Mouse (Mus musculus): Measurements from ENCODE around the gene Coro1b.
"Not testable (repeated sequence)": the region's sequence is repeated elsewhere in the genome, so short reads cannot be mapped to it uniquely, and the experiment has no call there.

Coro1b gene

GRCm38 (mm10) chr19:4120496-4120895 lies 27.9 kb upstream of the Coro1b start:
- DNase-seq (ENCODE audit: low spot score in 2 of 2) = peak in 1 of 2 experiments; percentile 31

DNA sequence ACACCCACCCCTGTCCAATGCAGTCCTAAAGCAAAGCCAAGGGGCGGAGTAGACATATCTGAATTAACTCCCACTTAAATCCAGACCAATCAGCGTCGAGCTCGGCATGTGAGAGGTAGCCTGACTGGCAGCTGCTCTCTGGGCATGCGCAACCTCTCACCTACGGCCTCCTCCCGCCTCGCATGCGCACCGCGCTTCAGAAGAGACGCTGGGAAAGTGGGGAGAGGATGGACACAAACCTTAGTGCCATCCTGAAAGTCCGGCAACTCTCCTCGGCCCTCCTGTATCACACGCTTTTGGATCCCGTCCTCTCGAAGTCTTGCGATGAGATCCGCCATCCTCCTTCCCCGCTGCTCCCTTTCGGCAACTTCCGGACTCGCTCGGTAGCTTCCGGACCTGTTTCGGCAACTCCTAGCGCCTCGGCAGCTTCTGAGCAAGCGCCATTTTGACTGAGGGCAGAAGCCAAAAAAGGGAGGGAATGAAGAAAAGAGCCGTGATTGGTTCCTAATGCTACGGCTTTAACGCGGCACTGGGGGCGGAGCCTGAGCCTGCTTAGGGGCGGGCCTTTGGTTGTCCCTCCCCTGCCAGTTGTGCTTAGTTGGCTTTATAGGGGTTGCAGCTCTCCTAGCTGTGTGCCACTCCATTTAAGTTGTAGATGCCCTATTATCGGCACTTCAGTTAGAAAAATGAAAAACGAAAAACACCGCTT lies 27.2 kb upstream of the Coro1b start:
- peak; percentile 98 to 99 for DNase-seq (ENCODE audit: low spot score in 2 of 2)

- DNase-seq (ENCODE audit: low spot score in 2 of 2) = not testable (repeated sequence)
Observed at GRCm38 (mm10) chr19:4121896-4122295, 26.5 kb upstream of the Coro1b start.

DNA sequence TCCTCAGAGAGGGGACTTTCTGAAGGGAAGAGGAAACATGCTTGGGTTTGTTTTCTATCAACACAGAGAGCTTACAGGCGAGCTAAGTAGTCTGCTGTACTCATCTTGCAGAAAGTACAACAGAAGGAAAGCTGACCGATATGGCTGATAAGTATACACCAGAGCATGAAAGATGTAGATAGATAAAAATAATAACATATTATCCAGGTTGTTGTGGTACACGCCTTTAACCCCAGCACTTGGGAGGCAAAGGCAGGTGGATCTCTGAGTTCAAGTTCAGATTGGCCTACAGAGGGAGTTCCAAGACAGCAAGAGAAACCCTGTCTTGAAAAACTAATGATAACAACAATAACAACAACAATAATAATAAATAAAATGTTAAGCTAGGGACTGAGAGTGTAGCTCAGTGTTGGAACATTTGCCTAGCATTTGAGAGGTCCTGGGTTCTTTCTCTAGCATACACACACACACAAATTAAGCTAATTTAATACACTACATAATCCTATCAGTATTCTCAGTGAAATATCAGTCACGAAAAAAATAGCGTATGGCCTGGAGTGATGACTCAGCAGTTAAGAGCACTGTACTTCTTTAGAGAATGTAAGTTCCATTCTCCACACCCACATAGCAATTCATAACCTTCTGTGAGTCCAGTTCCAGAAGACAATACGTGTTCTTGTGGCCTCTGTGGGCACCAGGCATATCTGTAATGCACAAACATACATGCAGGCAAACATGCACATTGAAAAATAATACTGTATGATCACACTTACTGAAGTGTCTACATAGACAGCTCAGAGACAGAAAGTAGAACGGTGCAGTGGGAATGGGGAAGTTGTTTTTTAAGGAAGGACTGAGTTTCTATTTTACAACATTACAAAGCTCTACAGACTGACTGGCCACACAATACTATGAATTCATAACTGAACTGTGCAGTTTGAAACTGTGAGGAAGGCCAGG lies 25.7 kb upstream of the Coro1b start:
- no peak for DNase-seq (ENCODE audit: low spot score in 2 of 2)

DNA sequence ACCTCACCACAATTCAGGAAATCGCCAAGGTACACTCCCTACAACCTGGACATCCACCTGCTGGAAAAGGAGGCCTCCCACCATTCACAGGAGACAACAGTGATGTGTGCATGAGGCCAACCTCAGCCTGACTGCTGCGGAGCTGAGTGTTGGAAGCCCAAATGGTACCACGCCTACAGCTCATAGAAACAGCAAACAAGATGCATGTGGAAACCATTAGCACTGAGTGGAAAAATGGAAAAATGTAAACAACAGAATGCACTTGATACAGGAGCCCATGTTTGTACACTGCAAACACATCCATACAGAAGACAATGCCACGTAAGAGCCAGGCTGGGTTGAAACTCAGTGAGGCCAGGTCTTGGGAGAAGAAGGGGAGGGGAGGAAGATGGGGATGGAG lies 24.0 kb upstream of the Coro1b start:
- DNase-seq (ENCODE audit: low spot score in 2 of 2) = no peak

GRCm38 (mm10) chr19:4125268-4125667 lies 23.2 kb upstream of the Coro1b start:
- peak in 1 of 2 experiments; percentile 45 for DNase-seq (ENCODE audit: low spot score in 2 of 2)

GRCm38 (mm10) chr19:4125741-4126696 lies 22.4 kb upstream of the Coro1b start, which contains the start of gene Aip:
TSS of gene Aip (minus strand) at chr19:4125858.
- DNase-seq (ENCODE audit: low spot score in 2 of 2) = peak; percentile 99

GRCm38 (mm10) chr19:4126759-4127495 lies 21.5 kb upstream of the Coro1b start:
- no peak for DNase-seq (ENCODE audit: low spot score in 2 of 2)

GRCm38 (mm10) chr19:4129462-4129861 lies 19.0 kb upstream of the Coro1b start:
- no peak for DNase-seq (ENCODE audit: low spot score in 2 of 2)

DNA sequence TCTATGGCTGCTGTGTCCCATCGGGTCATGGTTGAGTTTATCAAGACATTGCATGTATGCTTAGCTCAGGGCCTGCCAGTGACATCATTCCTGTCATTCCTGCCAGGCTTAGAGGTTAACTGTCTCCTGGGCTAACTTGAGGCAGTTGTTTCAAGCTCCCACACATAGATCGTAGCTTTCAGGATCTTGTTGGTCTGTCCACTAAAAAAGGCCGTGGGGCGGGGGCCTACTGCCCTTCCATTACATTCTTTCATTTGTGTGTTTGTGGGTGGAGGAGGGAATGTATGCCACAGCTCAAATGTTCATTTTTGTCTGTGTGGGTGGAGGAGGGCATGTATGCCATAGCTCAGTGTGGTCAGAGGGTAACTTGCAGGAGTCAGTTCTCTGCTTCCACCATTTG lies 18.3 kb upstream of the Coro1b start:
- DNase-seq (ENCODE audit: low spot score in 2 of 2) = no peak

- no peak for DNase-seq (ENCODE audit: low spot score in 2 of 2)
Observed at GRCm38 (mm10) chr19:4131075-4131474, 17.3 kb upstream of the Coro1b start.

GRCm38 (mm10) chr19:4131768-4132167 lies 16.7 kb upstream of the Coro1b start:
- DNase-seq (ENCODE audit: low spot score in 2 of 2) = no peak

DNA sequence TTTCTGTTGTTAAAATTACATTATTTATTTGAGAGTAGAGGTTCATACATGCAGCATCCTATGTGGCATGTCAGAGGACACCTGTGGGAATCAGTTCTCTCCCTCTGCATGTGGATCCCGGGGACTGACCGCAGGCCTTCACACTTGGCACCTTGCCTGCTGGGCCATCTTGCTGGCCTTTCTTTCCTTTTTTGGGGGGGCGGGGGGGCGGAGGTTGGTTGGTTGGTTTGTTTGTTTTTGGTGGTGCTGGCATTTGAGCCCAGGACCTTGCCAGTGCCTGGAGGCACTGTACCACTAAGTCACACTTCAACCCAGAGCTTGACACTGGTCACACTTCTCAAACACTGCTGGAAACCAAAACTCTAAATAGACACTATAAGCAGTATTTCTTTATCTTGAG lies 14.1 kb upstream of the Coro1b start:
- no peak for DNase-seq (ENCODE audit: low spot score in 2 of 2)

- not testable (repeated sequence) for DNase-seq (ENCODE audit: low spot score in 2 of 2)
Observed at GRCm38 (mm10) chr19:4135229-4135962, 13.0 kb upstream of the Coro1b start.

DNA sequence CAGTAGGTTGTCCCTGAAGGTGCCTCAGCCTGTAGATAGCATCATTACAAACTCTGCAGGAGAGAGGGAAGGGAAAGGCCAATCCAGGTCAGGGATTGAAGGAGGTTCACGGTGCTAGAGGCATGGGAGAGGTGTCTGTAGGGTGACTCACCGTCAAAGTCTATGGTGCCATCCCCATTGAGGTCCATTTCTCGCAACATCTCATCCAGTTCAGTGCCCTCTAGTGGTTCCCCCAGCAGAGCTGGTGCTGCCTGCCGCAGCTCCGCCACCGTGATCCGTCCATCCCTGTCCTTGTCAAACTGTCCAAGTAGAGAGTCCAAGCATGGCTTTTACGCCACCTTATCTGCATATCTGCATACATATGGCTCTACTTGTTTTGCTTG lies 12.5 kb upstream of the Coro1b start:
- not testable (repeated sequence) for DNase-seq (ENCODE audit: low spot score in 2 of 2)

- DNase-seq (ENCODE audit: low spot score in 2 of 2) = no peak
Observed at GRCm38 (mm10) chr19:4136463-4136862, 12.0 kb upstream of the Coro1b start.

DNA sequence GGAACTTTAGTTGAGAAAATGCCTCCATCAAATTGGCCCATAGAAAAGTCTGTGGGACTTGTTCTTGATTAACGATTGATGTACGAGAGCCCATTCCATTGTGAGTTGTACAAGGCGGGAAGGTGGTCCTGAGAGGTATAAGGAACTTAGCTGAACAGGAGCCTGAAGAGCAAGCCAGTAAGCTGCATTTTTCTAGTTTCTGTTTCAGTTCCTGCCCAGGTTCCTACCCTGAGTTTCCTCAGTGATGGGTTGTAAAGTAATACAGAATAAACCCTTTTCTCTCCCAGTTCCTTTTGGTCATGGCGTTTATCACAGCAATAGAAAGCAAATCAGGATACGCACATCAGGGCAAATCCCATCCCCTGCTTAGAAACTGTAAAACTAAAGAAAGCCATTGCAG lies 10.5 kb upstream of the Coro1b start:
- DNase-seq (ENCODE audit: low spot score in 2 of 2) = no peak

DNA sequence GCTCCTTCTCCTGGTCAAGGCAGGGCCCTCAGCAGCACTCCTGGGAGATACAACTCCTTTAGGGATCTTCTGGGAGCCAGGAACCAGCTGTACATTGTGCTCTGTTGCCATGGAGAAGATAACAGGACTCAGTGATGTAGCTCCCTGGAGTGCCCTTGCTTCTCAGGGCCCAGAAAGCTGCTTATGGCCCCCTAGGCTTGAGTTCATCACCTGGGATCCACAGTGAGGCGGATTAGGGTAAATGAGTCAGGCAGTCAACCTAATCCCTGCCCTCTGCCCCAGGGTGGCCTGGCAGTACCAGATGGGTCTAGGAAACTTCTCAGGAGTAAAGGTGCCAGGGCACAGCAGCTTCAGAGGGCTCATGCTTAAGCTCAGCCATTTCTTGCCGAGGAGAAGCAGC lies 9.0 kb upstream of the Coro1b start, which contains the start of gene Gpr152:
Gene Gpr152, plus strand, starts transcription at position 342 of the 400 bp plus-strand sequence.
- no peak for DNase-seq (ENCODE audit: low spot score in 2 of 2)

GRCm38 (mm10) chr19:4140147-4140546 lies 8.3 kb upstream of the Coro1b start:
- no peak for DNase-seq (ENCODE audit: low spot score in 2 of 2)

All from right cerebral cortex, postnatal 10 days (tissue).